Mouse (Mus musculus) megakaryocyte, embryonic 14.5 days (primary cell): Measurements from ENCODE around the gene Gpr12.

ENCODE experiments used
- FLI1 ChIP-seq: IDR thresholded peaks from 2 replicates; pipeline ENCODE4 v1.6.1; 2012; ENCODE audit warnings: low read length, inconsistent platforms, mixed read lengths
- GATA1 ChIP-seq: IDR thresholded peaks from 3 replicates; pipeline ENCODE4 v1.6.1; 2012; ENCODE audit warnings: mixed read lengths, low read length, inconsistent platforms, borderline replicate concordance

GRCm38 (mm10) chr5:146576668-146577067 lies 8.4 kb downstream of the Gpr12 start:
- TF ChIP-seq GATA1 (no peak), FLI1 (no peak)
